Mouse (Mus musculus): Measurements from ENCODE around the gene Smagp. TPM values are rescaled to one million over a fixed set of nuclear protein-coding genes. Genes with fewer than 3 reads are reported as not detected.

Gene Smagp
- polyA plus RNA-seq, 1 experiment: not detected

- WGBS: 42% methylated on average over 9 of the region's 9 CpGs
- TF ChIP-seq POLR2A (IDR thresholded peaks at IDR 0.05; ENCODE audit: insufficient read depth, low read depth, low read length) (no peak), CTCF (IDR thresholded peaks at IDR 0.05; ENCODE audit: insufficient read depth, low read depth, low read length) (no peak)
- no peak overlapping the region; the same call in 1 of the 2 replicates for H3K27ac ChIP-seq (ENCODE audit: insufficient read depth, low read depth, low read length)
- H3K4me3 ChIP-seq (ENCODE audit: insufficient read depth, low read depth, low read length): peak overlapping the region; percentile 99
- peaks cover 14% of the 10 kb centered on the region for H3K4me1 ChIP-seq (ENCODE audit: control insufficient read depth, insufficient read depth, low read length)
Measured at GRCm38 (mm10) chr15:100598287-100598882, 38.4 kb downstream of the Smagp start.

DNA sequence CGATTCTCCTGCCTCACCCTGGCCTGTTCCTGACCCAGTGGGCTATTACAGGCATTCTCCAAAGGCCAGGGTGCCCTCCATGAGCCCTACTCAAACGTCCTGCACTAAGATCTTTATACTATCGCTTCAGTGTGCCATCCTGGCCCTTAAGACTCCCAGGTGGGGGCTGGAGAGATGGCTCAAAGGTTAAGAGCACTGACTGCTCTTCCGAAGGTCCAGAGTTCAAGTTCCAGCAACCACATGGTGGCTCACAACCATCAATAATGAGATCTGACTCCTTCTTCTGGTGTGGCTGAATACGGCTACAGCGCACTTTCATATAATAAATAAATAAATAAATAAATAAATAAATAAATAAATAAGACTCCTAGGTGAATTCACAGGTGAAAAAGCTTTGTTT lies 43.9 kb downstream of the Smagp start:
- peaks cover 3% of the 10 kb centered on the region; the same call in 1 of the 2 replicates for H3K4me1 ChIP-seq (ENCODE audit: control insufficient read depth, insufficient read depth, low read length)
- WGBS: 89% methylated on average over 6 of the region's 6 CpGs
- no peak overlapping the region for H3K27ac ChIP-seq (ENCODE audit: insufficient read depth, low read depth, low read length)
- no peak for TF ChIP-seq POLR2A (IDR thresholded peaks at IDR 0.05; ENCODE audit: insufficient read depth, low read depth, low read length)
- TF ChIP-seq CTCF (IDR thresholded peaks at IDR 0.05; ENCODE audit: insufficient read depth, low read depth, low read length): no peak
- no peak overlapping the region for H3K4me3 ChIP-seq (ENCODE audit: insufficient read depth, low read depth, low read length)

GRCm38 (mm10) chr15:100590436-100590835 lies 46.3 kb downstream of the Smagp start:
- TF ChIP-seq POLR2A (IDR thresholded peaks at IDR 0.05; ENCODE audit: insufficient read depth, low read depth, low read length): no peak
- TF ChIP-seq CTCF (IDR thresholded peaks at IDR 0.05; ENCODE audit: insufficient read depth, low read depth, low read length): no peak
- H3K27ac ChIP-seq (ENCODE audit: insufficient read depth, low read depth, low read length): no peak overlapping the region
- WGBS: 84% methylated on average over 8 of the region's 8 CpGs
- H3K4me3 ChIP-seq (ENCODE audit: insufficient read depth, low read depth, low read length): no peak overlapping the region
- peaks cover 3% of the 10 kb centered on the region; the same call in 1 of the 2 replicates for H3K4me1 ChIP-seq (ENCODE audit: control insufficient read depth, insufficient read depth, low read length)

DNA sequence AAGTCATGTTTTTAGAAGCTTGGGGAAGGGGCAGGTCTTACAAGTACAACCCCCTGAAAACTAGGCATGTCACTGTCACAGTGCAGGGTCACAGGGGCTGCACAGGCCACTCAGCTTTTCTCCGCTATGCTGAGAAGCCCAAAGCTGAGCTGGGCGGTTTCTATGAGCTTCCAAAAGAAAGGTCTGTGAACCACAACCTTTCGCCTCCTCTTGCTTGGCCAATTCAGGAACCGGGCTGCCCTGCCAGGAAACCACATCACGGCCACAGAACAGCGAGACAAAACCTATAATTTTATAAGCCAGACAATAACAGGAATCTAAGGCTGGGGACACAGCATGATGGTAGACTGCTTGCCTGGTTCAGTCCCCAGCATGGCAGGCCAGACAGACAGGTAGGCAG lies 48.4 kb downstream of the Smagp start:
- TF ChIP-seq POLR2A (IDR thresholded peaks at IDR 0.05; ENCODE audit: insufficient read depth, low read depth, low read length): no peak
- TF ChIP-seq CTCF (IDR thresholded peaks at IDR 0.05; ENCODE audit: insufficient read depth, low read depth, low read length): no peak
- H3K4me3 ChIP-seq (ENCODE audit: insufficient read depth, low read depth, low read length): no peak overlapping the region
- no peaks in the 10 kb centered on the region for H3K4me1 ChIP-seq (ENCODE audit: control insufficient read depth, insufficient read depth, low read length)
- no peak overlapping the region for H3K27ac ChIP-seq (ENCODE audit: insufficient read depth, low read depth, low read length)
- WGBS: 71% methylated on average over 6 of the region's 6 CpGs

DNA sequence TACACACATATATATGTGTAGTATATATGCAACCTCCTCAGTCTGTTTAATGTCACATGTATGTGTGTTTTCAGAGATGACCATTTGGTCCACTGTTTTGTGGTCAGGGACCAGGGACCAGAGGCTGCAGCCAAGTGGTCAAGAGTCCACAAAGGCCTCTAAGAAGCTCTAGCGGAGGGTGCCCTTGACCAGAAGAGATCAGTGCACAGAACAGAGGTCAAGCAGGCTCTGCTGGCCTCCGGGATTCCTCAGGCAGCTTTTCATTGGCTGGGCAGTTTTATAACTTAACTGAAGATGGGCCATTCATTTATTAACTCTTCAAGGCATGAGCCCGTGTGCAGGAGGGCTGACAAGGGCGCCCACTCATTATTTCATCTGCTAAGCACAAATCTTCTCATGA lies 49.6 kb downstream of the Smagp start:
- no peak for TF ChIP-seq CTCF (IDR thresholded peaks at IDR 0.05; ENCODE audit: insufficient read depth, low read depth, low read length)
- TF ChIP-seq POLR2A (IDR thresholded peaks at IDR 0.05; ENCODE audit: insufficient read depth, low read depth, low read length): no peak
- Histone ChIP-seq H3K4me3 (ENCODE audit: insufficient read depth, low read depth, low read length) (no peak overlapping the region), H3K4me1 (ENCODE audit: control insufficient read depth, insufficient read depth, low read length) (peaks cover 4% of the 10 kb centered on the region; the same call in 1 of the 2 replicates), H3K27ac (ENCODE audit: insufficient read depth, low read depth, low read length) (no peak overlapping the region)
- 86% methylated on average over 4 of the region's 4 CpGs for WGBS

DNA sequence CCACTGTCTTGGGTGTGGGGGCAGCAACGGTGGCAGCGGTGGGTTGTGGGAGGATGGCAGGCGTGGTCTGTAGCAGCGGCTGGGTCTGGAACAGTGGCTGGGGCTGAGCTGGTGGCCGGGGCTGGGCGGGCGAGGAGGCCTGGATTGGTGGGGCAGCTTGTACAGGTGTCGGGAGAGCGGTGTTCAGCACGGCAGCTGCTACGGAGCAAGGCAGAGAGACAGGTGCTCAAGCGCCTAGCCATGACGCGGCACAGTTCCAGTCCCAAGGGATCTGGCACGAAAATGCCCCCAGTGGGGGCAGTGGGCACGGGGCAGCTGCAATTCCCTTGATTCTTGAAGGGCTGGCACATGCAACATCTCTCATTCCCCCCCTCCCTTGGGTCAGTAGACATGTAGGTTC lies 50.8 kb downstream of the Smagp start:
- H3K4me3 ChIP-seq (ENCODE audit: insufficient read depth, low read depth, low read length): no peak overlapping the region
- H3K27ac ChIP-seq (ENCODE audit: insufficient read depth, low read depth, low read length): no peak overlapping the region
- WGBS: 94% methylated on average over 16 of the region's 16 CpGs
- H3K4me1 ChIP-seq (ENCODE audit: control insufficient read depth, insufficient read depth, low read length): peaks cover 4% of the 10 kb centered on the region; the same call in 1 of the 2 replicates
- TF ChIP-seq CTCF (IDR thresholded peaks at IDR 0.05; ENCODE audit: insufficient read depth, low read depth, low read length) (no peak), POLR2A (IDR thresholded peaks at IDR 0.05; ENCODE audit: insufficient read depth, low read depth, low read length) (no peak)

DNA sequence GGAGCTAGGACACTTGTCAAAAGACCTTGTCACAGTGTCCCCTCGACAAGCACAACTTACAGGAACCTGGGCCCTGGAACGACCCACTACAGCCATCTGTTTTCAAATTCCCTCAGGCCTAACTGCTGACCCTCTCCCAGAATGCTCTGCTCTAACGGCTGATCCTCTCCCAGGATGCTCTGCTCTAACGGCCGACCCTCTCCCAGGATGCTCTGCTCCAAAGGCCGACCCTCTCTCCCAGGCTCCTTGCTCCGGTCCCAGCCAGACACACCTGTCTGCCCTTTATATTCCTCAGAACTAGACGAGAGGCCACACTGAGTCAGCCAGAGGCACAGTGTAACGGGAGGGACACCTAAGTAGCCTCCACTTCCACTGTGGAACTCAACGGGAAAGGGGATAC lies 56.6 kb downstream of the Smagp start:
- 92% methylated on average over 10 of the region's 10 CpGs for WGBS
- Histone ChIP-seq H3K27ac (ENCODE audit: insufficient read depth, low read depth, low read length) (no peak overlapping the region), H3K4me1 (ENCODE audit: control insufficient read depth, insufficient read depth, low read length) (peaks cover 6% of the 10 kb centered on the region; the same call in 1 of the 2 replicates), H3K4me3 (ENCODE audit: insufficient read depth, low read depth, low read length) (no peak overlapping the region)
- no peak for TF ChIP-seq CTCF (IDR thresholded peaks at IDR 0.05; ENCODE audit: insufficient read depth, low read depth, low read length)
- no peak for TF ChIP-seq POLR2A (IDR thresholded peaks at IDR 0.05; ENCODE audit: insufficient read depth, low read depth, low read length)

DNA sequence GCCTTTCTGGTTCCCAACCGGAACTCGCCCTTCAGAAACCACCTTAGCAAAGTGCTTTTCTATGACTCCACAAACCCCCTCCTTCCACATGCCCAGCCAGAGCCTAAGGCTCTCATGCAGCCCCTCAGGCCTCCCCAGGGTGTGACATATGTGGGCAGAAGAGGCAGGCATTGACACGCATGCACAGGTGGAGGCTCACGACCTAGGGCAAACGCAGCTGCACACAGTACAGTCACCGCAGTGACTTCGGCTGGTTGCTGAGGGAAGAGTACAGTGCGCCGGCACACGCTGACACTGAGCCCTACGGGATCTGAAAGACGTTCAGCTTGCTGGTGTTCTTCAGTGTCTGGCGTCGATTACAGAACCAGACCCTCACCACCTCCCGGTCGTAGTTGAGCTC lies 58.8 kb downstream of the Smagp start:
- Histone ChIP-seq H3K4me1 (ENCODE audit: control insufficient read depth, insufficient read depth, low read length) (peaks cover 12% of the 10 kb centered on the region; the same call in 1 of the 2 replicates), H3K4me3 (ENCODE audit: insufficient read depth, low read depth, low read length) (no peak overlapping the region), H3K27ac (ENCODE audit: insufficient read depth, low read depth, low read length) (no peak overlapping the region)
- TF ChIP-seq POLR2A (IDR thresholded peaks at IDR 0.05; ENCODE audit: insufficient read depth, low read depth, low read length) (no peak), CTCF (IDR thresholded peaks at IDR 0.05; ENCODE audit: insufficient read depth, low read depth, low read length) (no peak)
- 87% methylated on average over 16 of the region's 16 CpGs for WGBS

DNA sequence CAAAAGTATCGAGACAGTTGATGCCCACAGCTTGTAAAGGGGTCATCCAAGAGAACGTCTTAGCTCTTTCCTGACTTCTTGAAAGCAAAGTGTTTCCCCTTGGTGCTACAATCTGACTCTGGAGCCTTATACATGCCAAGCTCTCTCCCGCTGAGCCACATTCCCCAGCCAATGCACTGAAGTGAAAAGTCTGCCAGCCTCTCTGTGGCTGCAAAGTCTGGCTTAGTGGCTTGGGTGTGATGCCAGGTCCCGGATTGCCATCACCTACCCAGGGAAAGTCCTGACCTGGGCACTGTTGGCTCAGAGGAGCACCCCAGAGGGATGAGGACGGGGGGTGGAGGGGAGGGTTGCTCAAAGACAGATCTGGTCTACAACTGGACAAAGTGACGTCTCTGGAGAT lies 59.9 kb downstream of the Smagp start:
- 82% methylated on average over 6 of the region's 6 CpGs for WGBS
- H3K27ac ChIP-seq (ENCODE audit: insufficient read depth, low read depth, low read length): no peak overlapping the region
- H3K4me1 ChIP-seq (ENCODE audit: control insufficient read depth, insufficient read depth, low read length): 0 out of 2 replicates have a peak, but pooled peaks cover 9% of the 10 kb centered on the region
- no peak overlapping the region for H3K4me3 ChIP-seq (ENCODE audit: insufficient read depth, low read depth, low read length)
- TF ChIP-seq POLR2A (IDR thresholded peaks at IDR 0.05; ENCODE audit: insufficient read depth, low read depth, low read length): no peak
- TF ChIP-seq CTCF (IDR thresholded peaks at IDR 0.05; ENCODE audit: insufficient read depth, low read depth, low read length): no peak

Data from olfactory bulb, adult 2 months (tissue).